Comparison of ENCODE assay signal across 8 mouse cellular contexts in genomic region chr5:105399631-105400423, GRCm38 (mm10). TPM values are rescaled to one million over a fixed set of nuclear protein-coding genes. Genes with fewer than 3 reads are reported as not detected.
DNase-seq lines count a peak whose midpoint lies in the region; ATAC-seq lines count a peak whose summit lies in the region.

No protein-coding gene starts in this region.

- no peaks in the 10 kb centered on the region for H3K36me3 ChIP-seq in embryonic facial prominence, embryonic 14.5 days (ENCODE audit: control insufficient read depth, insufficient read depth, low read length)
- H3K36me3 ChIP-seq in limb, embryonic 12.5 days, result no peaks in the 10 kb centered on the region
- H3K36me3 ChIP-seq in midbrain, embryonic 13.5 days, result no peaks in the 10 kb centered on the region
- no peaks in the 10 kb centered on the region for H3K36me3 ChIP-seq in splenic B cell, adult 2 months (ENCODE audit: control insufficient read depth, insufficient read depth, low read length, poor library complexity, severe bottlenecking)

- ATAC-seq in embryonic facial prominence, embryonic 14.5 days (ENCODE audit: low read depth), result peak; percentile 17; the same call in 1 of the 2 replicates
- ATAC-seq in limb, embryonic 12.5 days (ENCODE audit: insufficient number of reproducible peaks, insufficient read depth, low FRiP score, low TSS enrichment, low read depth), result no peak
- peak; percentile 74 for ATAC-seq in midbrain, embryonic 13.5 days

- no peaks in the 10 kb centered on the region for H3K27me3 ChIP-seq in embryonic facial prominence, embryonic 14.5 days (replicated peaks; ENCODE audit: control insufficient read depth, insufficient read depth, low read length)
- peaks cover 10% of the 10 kb centered on the region; the same call in 1 of the 2 replicates for H3K27me3 ChIP-seq in limb, embryonic 12.5 days
- 0 out of 2 replicates have a peak, but pooled peaks cover 3% of the 10 kb centered on the region for H3K27me3 ChIP-seq in midbrain, embryonic 13.5 days
- no peaks in the 10 kb centered on the region for H3K27me3 ChIP-seq in splenic B cell, adult 2 months (ENCODE audit: control insufficient read depth, insufficient read depth, low read length, poor library complexity, severe bottlenecking)

- peak overlapping the region; percentile 52 for H3K4me2 ChIP-seq in embryonic facial prominence, embryonic 14.5 days (ENCODE audit: low read depth, low read length)
- peak overlapping the region; percentile 42 for H3K4me2 ChIP-seq in limb, embryonic 12.5 days
- H3K4me2 ChIP-seq in midbrain, embryonic 13.5 days (replicated peaks), result peak overlapping the region; percentile 52

- H3K27ac ChIP-seq in embryonic facial prominence, embryonic 14.5 days (replicated peaks; ENCODE audit: low read depth, low read length), result 0 out of 2 replicates have a peak overlapping the region, but pooled peaks have one; percentile 63
- no peak overlapping the region; the same call in 1 of the 2 replicates for H3K27ac ChIP-seq in limb, embryonic 12.5 days
- H3K27ac ChIP-seq in midbrain, embryonic 13.5 days, result no peak overlapping the region; the same call in 1 of the 2 replicates

- H3K4me1 ChIP-seq in embryonic facial prominence, embryonic 14.5 days (ENCODE audit: control insufficient read depth, insufficient read depth, low read length), result no peaks in the 10 kb centered on the region
- H3K4me1 ChIP-seq in limb, embryonic 12.5 days (replicated peaks), result no peaks in the 10 kb centered on the region; the same call in 1 of the 2 replicates
- peaks cover 10% of the 10 kb centered on the region for H3K4me1 ChIP-seq in midbrain, embryonic 13.5 days (replicated peaks)

- peak; percentile 87 for DNase-seq in 416B (ENCODE audit: low read depth)
- DNase-seq in adrenal gland, adult 2 months, result peak; percentile 74
- DNase-seq in embryonic facial prominence, embryonic 14.5 days (ENCODE audit: low spot score), result peak; percentile 83
- DNase-seq in heart, adult 9 months (ENCODE audit: low spot score in 2 of 2), result peak; percentile 35 to 79
- DNase-seq in kidney, adult 8-10 months, result peak; percentile 57 to 82
- peak; percentile 77 for DNase-seq in splenic B cell, adult 2 months (ENCODE audit: low read depth, low spot score)

- peak overlapping the region; percentile 32 for H3K9ac ChIP-seq in embryonic facial prominence, embryonic 14.5 days (ENCODE audit: low read depth, low read length)
- no peak overlapping the region for H3K9ac ChIP-seq in limb, embryonic 12.5 days (replicated peaks)
- H3K9ac ChIP-seq in midbrain, embryonic 13.5 days (replicated peaks), result no peak overlapping the region

- H3K4me3 ChIP-seq in embryonic facial prominence, embryonic 14.5 days (ENCODE audit: low read depth, low read length), result peak overlapping the region; percentile 27
- H3K4me3 ChIP-seq in limb, embryonic 12.5 days (replicated peaks), result peak overlapping the region; percentile 7; the same call in 1 of the 2 replicates
- H3K4me3 ChIP-seq in midbrain, embryonic 13.5 days (replicated peaks), result peak overlapping the region; percentile 33

- peaks cover 2% of the 10 kb centered on the region; the same call in 1 of the 2 replicates for H3K9me3 ChIP-seq in embryonic facial prominence, embryonic 14.5 days (ENCODE audit: control insufficient read depth, low read length)
- no peaks in the 10 kb centered on the region for H3K9me3 ChIP-seq in limb, embryonic 12.5 days
- H3K9me3 ChIP-seq in midbrain, embryonic 13.5 days, result no peaks in the 10 kb centered on the region

- 23% methylated on average over 13 of the region's 13 CpGs for WGBS in embryonic facial prominence, embryonic 14.5 days
- WGBS in limb, embryonic 12.5 days, result 38% methylated on average over 13 of the region's 13 CpGs
- 28% methylated on average over 13 of the region's 13 CpGs for whole genome bisulfite sequencing in midbrain, embryonic 13.5 days

RNA-seq across cellular contexts. Expression of gene Lrrc8b, which starts 15.7 kb away (rescaled TPM):
- 100 to 1,000 TPM in 1 of 2 experiments, 10 to 100 TPM in 1; 82.8 to 115 TPM for total RNA-seq in adrenal gland, adult 2 months (2021)
- polyA plus RNA-seq in adrenal gland, adult 2 months (2012; rRNA removed), result 23.9 and 38.7 TPM in 2 replicates
- 10.4 and 10.6 TPM in 2 replicates for polyA plus RNA-seq in embryonic facial prominence, embryonic 14.5 days (2014; fragmentation: Nextera tagmentation; extraction: Ambion mirVana)
- 3.5 and 3.7 TPM in 2 replicates for polyA plus RNA-seq in limb, embryonic 12.5 days (2016; fragmentation: Nextera tagmentation; extraction: Ambion mirVana)
- polyA plus RNA-seq in midbrain, embryonic 13.5 days (2015; fragmentation: Nextera tagmentation; extraction: Ambion mirVana), result 11.3 and 11.4 TPM in 2 replicates
